In the genomic region with DNA sequence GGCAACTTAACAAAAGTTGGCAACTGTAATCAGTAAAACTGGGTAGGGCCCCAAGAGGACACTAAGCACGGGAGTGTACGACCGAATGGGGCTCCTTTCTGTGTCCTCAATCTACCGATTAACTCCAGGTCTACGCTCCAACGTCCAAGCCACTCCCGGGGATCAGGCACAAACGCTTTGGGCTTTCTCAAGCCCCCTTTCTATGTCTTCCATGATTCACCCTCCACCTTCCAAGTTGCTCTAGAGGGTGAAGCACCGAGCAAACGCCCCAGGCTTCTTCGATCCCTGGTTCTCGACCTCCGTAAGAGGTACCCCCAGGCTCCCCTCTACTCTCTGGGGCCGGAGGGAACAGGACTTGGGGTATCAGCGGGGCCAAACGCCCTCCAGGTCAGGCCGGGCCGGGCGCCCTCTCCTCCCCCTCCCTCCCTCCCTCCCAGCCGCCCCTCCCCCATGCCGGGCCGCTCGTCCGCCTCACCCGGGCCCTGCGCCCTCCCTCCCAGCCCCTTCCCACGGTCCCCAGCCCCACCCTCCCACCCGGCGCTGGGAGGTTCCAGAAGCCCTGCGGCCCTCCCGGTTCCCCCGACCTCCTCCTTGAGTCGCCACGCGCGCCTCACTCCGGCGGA, we compare ENCODE assay signal across 8 mouse cellular contexts. TPM values are rescaled to one million over a fixed set of nuclear protein-coding genes. Genes with fewer than 3 reads are reported as not detected.
A peak's percentile ranks its signal among the peaks of the same experiment; 100 is the strongest.
DNase-seq lines count a peak whose midpoint lies in the region; ATAC-seq and TF ChIP-seq lines count a peak whose summit lies in the region.

No protein-coding gene starts in this region.

- H3K36me3 ChIP-seq in erythroblast, embryonic 14.5 days (ENCODE audit: control insufficient read depth), result peaks cover 24% of the 10 kb centered on the region
- H3K36me3 ChIP-seq in hindbrain, postnatal 0 days (ENCODE audit: insufficient read depth, low read length), result no peaks in the 10 kb centered on the region
- H3K36me3 ChIP-seq in lung, embryonic 14.5 days (ENCODE audit: insufficient read depth), result peaks cover 7% of the 10 kb centered on the region

- peak overlapping the region; percentile 92 for H3K4me3 ChIP-seq in erythroblast, embryonic 14.5 days (replicated peaks)
- H3K4me3 ChIP-seq in hindbrain, postnatal 0 days (ENCODE audit: low read length), result peak overlapping the region; percentile 82
- H3K4me3 ChIP-seq in lung, embryonic 14.5 days (ENCODE audit: low read depth, low read length), result peak overlapping the region; percentile 77

- no peaks in the 10 kb centered on the region for H3K27me3 ChIP-seq in erythroblast, embryonic 14.5 days (ENCODE audit: control insufficient read depth)
- H3K27me3 ChIP-seq in hindbrain, postnatal 0 days (ENCODE audit: insufficient read depth, low read length), result no peaks in the 10 kb centered on the region
- no peaks in the 10 kb centered on the region for H3K27me3 ChIP-seq in lung, embryonic 14.5 days (ENCODE audit: insufficient read depth, low read length)

- H3K9ac ChIP-seq in hindbrain, postnatal 0 days (replicated peaks; ENCODE audit: low read length), result peak overlapping the region; percentile 80
- H3K9ac ChIP-seq in lung, embryonic 14.5 days, result peak overlapping the region; percentile 93

- ATAC-seq in hindbrain, postnatal 0 days, result peak; percentile 75
- ATAC-seq in lung, embryonic 14.5 days (ENCODE audit: insufficient read depth), result peak; percentile 81

- WGBS in hindbrain, postnatal 0 days, result under 1% methylated on average over 33 of the region's 38 CpGs
- 1% methylated on average over 36 of the region's 38 CpGs for WGBS in lung, embryonic 14.5 days

- H3K27ac ChIP-seq in hindbrain, postnatal 0 days, result peak overlapping the region; percentile 96
- peak overlapping the region; percentile 98 for H3K27ac ChIP-seq in lung, embryonic 14.5 days (ENCODE audit: low read depth)

- no peak for TF ChIP-seq CTCF in hindbrain, postnatal 0 days (IDR thresholded peaks at IDR 0.05; ENCODE audit: low read depth)
- no peak for TF ChIP-seq CTCF in lung, embryonic 14.5 days (IDR thresholded peaks at IDR 0.05; ENCODE audit: low read depth)

- peak; percentile 31 for DNase-seq in ovary, postnatal 10 days (ENCODE audit: low spot score)
- no peak for DNase-seq in ovary, postnatal 14 days (ENCODE audit: low spot score)
- peak; percentile 60 for DNase-seq in adrenal gland, postnatal 25 days
- peak; percentile 16 for DNase-seq in hindbrain, postnatal 0 days (ENCODE audit: low spot score)
- peak; percentile 44 for DNase-seq in lung, embryonic 14.5 days
- DNase-seq in right cerebral cortex, postnatal 4 days, result peak; percentile 63
- DNase-seq in MN1 (ENCODE audit: low spot score), result no peak

- H3K4me1 ChIP-seq in erythroblast, embryonic 14.5 days (ENCODE audit: control insufficient read depth), result peaks cover 60% of the 10 kb centered on the region
- H3K4me1 ChIP-seq in hindbrain, postnatal 0 days (ENCODE audit: insufficient read depth, low read length), result 0 out of 2 replicates have a peak, but pooled peaks cover 5% of the 10 kb centered on the region
- peaks cover 12% of the 10 kb centered on the region; the same call in 1 of the 2 replicates for H3K4me1 ChIP-seq in lung, embryonic 14.5 days (ENCODE audit: insufficient read depth)

- H3K9me3 ChIP-seq in erythroblast, embryonic 14.5 days (ENCODE audit: control insufficient read depth, low read length), result no peaks in the 10 kb centered on the region
- H3K9me3 ChIP-seq in hindbrain, postnatal 0 days (ENCODE audit: low read length), result no peaks in the 10 kb centered on the region
- no peaks in the 10 kb centered on the region for H3K9me3 ChIP-seq in lung, embryonic 14.5 days (ENCODE audit: low read depth, low read length)

- peak overlapping the region; percentile 79 for H3K4me2 ChIP-seq in hindbrain, postnatal 0 days (ENCODE audit: low read depth, low read length)
- H3K4me2 ChIP-seq in lung, embryonic 14.5 days, result peak overlapping the region; percentile 64

RNA-seq across cellular contexts. Expression of a gene that starts 0.6 kb away (rescaled TPM):
- total RNA-seq in adrenal gland, postnatal 25 days (2021), result 66.0 and 79.1 TPM in 2 replicates
- polyA plus RNA-seq in erythroblast, embryonic 14.5 days (2012), result 2.6 and 4.0 TPM in 2 replicates
- 90.9 and 97.6 TPM in 2 replicates for total RNA-seq in hindbrain, postnatal 0 days (2014; rRNA removed)
- 152 and 155 TPM in 2 replicates for polyA plus RNA-seq in hindbrain, postnatal 0 days (2015; fragmentation: Nextera tagmentation; extraction: Ambion mirVana)
- polyA plus RNA-seq in lung, embryonic 14.5 days (2014; fragmentation: Nextera tagmentation; extraction: Ambion mirVana), result 147 and 148 TPM in 2 replicates

Comparison
In these comparisons a context has a peak if more than half of its experiments do, and no peak if none do; other contexts are left out.
1. DNase-seq: peak in ovary, postnatal 10 days (single experiment), adrenal gland, postnatal 25 days (single experiment), hindbrain, postnatal 0 days (single experiment), lung, embryonic 14.5 days (single experiment) and right cerebral cortex, postnatal 4 days (single experiment); none in ovary, postnatal 14 days (single experiment) and MN1 (single experiment).
2. RNA of a gene that starts 0.6 kb away (polyA plus RNA-seq): 152 to 155 TPM in hindbrain, postnatal 0 days and 147 to 148 TPM in lung, embryonic 14.5 days; 2.6 to 4.0 TPM in erythroblast, embryonic 14.5 days; every median in the first group is over 10 times any median in the second.
3. Peak in every context shown above with its lines, with median percentiles within 50 percentile points of each other: H3K4me3 ChIP-seq.